Mouse (Mus musculus) hindbrain, embryonic 14.5 days (tissue): ENCODE measurements at regions not wholly inside any gene's neighbourhood (a gene's known extent, or its start where the extent isn't known, plus 50 kb on each side); places are given as distances from the start of the nearest gene placed in this dataset.

Experiments
- ATAC-seq: fragments of 200-750 bp; cut with Nextera tagmentation; 2 replicates; pipeline ENCODE4 v1.8.0; 2017; ENCODE audit warnings: moderate number of reproducible peaks, mild to moderate bottlenecking, moderate TSS enrichment, moderate library complexity; ENCODE audit not compliant: low FRiP score
- DNase-seq: peaks from one replicate; pipeline ENCODE4 v3.0.0-alpha.2; 2015; ENCODE audit warnings: low spot score
- H3K27ac ChIP-seq: fragments of 300-500 bp; sonication (generic); 2 replicates; pipeline ENCODE4 v1.5.1; 2014; ENCODE audit warnings: mild to moderate bottlenecking, moderate library complexity
- H3K27me3 ChIP-seq: fragments of 300-500 bp; sonication (generic); 2 replicates; pipeline ENCODE4 v1.6.1; 2014; ENCODE audit warnings: mild to moderate bottlenecking, low read length, mixed read lengths; ENCODE audit not compliant: control insufficient read depth, insufficient read depth
- H3K36me3 ChIP-seq: fragments of 300-500 bp; sonication (generic); replicated peaks from 2 replicates; pipeline ENCODE4 v1.6.1; 2014; ENCODE audit not compliant: control insufficient read depth, insufficient read depth
- H3K4me1 ChIP-seq: fragments of 300-500 bp; sonication (generic); replicated peaks from 2 replicates; pipeline ENCODE4 v1.6.1; 2014; ENCODE audit warnings: antibody characterized with exemption, low read length, mixed read lengths; ENCODE audit not compliant: control insufficient read depth, insufficient read depth
- H3K4me2 ChIP-seq: fragments of 300-500 bp; sonication (generic); replicated peaks from 2 replicates; pipeline ENCODE4 v1.6.1; 2014; ENCODE audit warnings: mild to moderate bottlenecking, moderate library complexity
- H3K4me3 ChIP-seq: fragments of 300-500 bp; sonication (generic); replicated peaks from 2 replicates; pipeline ENCODE4 v1.5.1; 2014; ENCODE audit warnings: mild to moderate bottlenecking, low read length
- H3K9ac ChIP-seq: fragments of 300-500 bp; sonication (generic); 2 replicates; pipeline ENCODE4 v1.6.1; 2014
- H3K9me3 ChIP-seq: fragments of 300-500 bp; sonication (generic); 2 replicates; pipeline ENCODE4 v1.6.1; 2016; ENCODE audit warnings: low read length; ENCODE audit not compliant: control insufficient read depth
- WGBS: fragments of 180-500 bp; shearing (Covaris S2); extraction: QIAGEN DNeasy Blood & Tissue Kit; methylation state at CpG from one replicate; pipeline ENCODE4 v1.1.7; 2014; 5-methylcytosine and 5-hydroxymethylcytosine counted together

GRCm38 (mm10) chr16:92976097-92976496 lies 150.1 kb upstream of the Runx1 start:
- DNase-seq = no peak
- Histone ChIP-seq H3K9ac (no peak overlapping the region), H3K9me3 (no peaks in the 10 kb centered on the region), H3K4me3 (no peak overlapping the region), H3K4me1 (no peaks in the 10 kb centered on the region), H3K4me2 (no peak overlapping the region), H3K27me3 (no peaks in the 10 kb centered on the region), H3K36me3 (no peaks in the 10 kb centered on the region), H3K27ac (no peak overlapping the region)
- ATAC-seq = no peak
- 87% methylated on average over 8 of the region's 8 CpGs for WGBS

GRCm38 (mm10) chr16:92975090-92975489 lies 149.1 kb upstream of the Runx1 start:
- Histone ChIP-seq H3K9ac (no peak overlapping the region), H3K27me3 (no peaks in the 10 kb centered on the region), H3K36me3 (no peaks in the 10 kb centered on the region), H3K4me2 (no peak overlapping the region), H3K4me3 (no peak overlapping the region), H3K4me1 (no peaks in the 10 kb centered on the region), H3K9me3 (no peaks in the 10 kb centered on the region), H3K27ac (no peak overlapping the region)
- ATAC-seq (no peak), DNase-seq (no peak)
- WGBS = 82% methylated on average over 8 of the region's 8 CpGs

GRCm38 (mm10) chr16:92972681-92973080 lies 146.7 kb upstream of the Runx1 start:
- 83% methylated on average over 5 of the region's 5 CpGs for whole genome bisulfite sequencing
- Histone ChIP-seq H3K27ac (no peak overlapping the region), H3K4me2 (no peak overlapping the region), H3K9me3 (no peaks in the 10 kb centered on the region), H3K36me3 (no peaks in the 10 kb centered on the region), H3K4me1 (no peaks in the 10 kb centered on the region), H3K27me3 (no peaks in the 10 kb centered on the region), H3K9ac (no peak overlapping the region), H3K4me3 (no peak overlapping the region)
- no peak for ATAC-seq
- DNase-seq = no peak

- Histone ChIP-seq H3K9ac (no peak overlapping the region), H3K9me3 (no peaks in the 10 kb centered on the region), H3K4me2 (no peak overlapping the region), H3K27ac (no peak overlapping the region), H3K36me3 (no peaks in the 10 kb centered on the region), H3K27me3 (no peaks in the 10 kb centered on the region), H3K4me1 (no peaks in the 10 kb centered on the region), H3K4me3 (no peak overlapping the region)
- DNase-seq = no peak
- ATAC-seq = no peak
- WGBS = 87% methylated on average over 3 of the region's 3 CpGs
Observed at GRCm38 (mm10) chr16:92971956-92972355, 146.0 kb upstream of the Runx1 start.

GRCm38 (mm10) chr16:92970587-92970986 lies 144.6 kb upstream of the Runx1 start:
- no peak overlapping the region for H3K4me3 ChIP-seq
- H3K9me3 ChIP-seq = no peaks in the 10 kb centered on the region
- H3K9ac ChIP-seq = no peak overlapping the region
- H3K27me3 ChIP-seq = no peaks in the 10 kb centered on the region
- DNase-seq = no peak
- H3K4me2 ChIP-seq = no peak overlapping the region
- no peaks in the 10 kb centered on the region for H3K4me1 ChIP-seq
- H3K27ac ChIP-seq = no peak overlapping the region
- H3K36me3 ChIP-seq = no peaks in the 10 kb centered on the region
- 92% methylated on average over 2 of the region's 2 CpGs for WGBS
- no peak for ATAC-seq

GRCm38 (mm10) chr16:92969036-92969435 lies 143.1 kb upstream of the Runx1 start:
- WGBS = 92% methylated on average over 5 of the region's 5 CpGs
- ATAC-seq = no peak
- Histone ChIP-seq H3K36me3 (no peaks in the 10 kb centered on the region), H3K4me1 (no peaks in the 10 kb centered on the region), H3K9me3 (no peaks in the 10 kb centered on the region), H3K4me3 (no peak overlapping the region), H3K27me3 (no peaks in the 10 kb centered on the region), H3K9ac (no peak overlapping the region), H3K27ac (no peak overlapping the region), H3K4me2 (no peak overlapping the region)
- no peak for DNase-seq

- WGBS = 89% methylated on average over 10 of the region's 10 CpGs
- Histone ChIP-seq H3K36me3 (no peaks in the 10 kb centered on the region), H3K4me2 (no peak overlapping the region), H3K4me3 (no peak overlapping the region), H3K9ac (no peak overlapping the region), H3K9me3 (no peaks in the 10 kb centered on the region), H3K27ac (no peak overlapping the region), H3K4me1 (no peaks in the 10 kb centered on the region), H3K27me3 (no peaks in the 10 kb centered on the region)
- DNase-seq = no peak
- no peak for ATAC-seq
Observed at GRCm38 (mm10) chr16:92966069-92966866, 140.3 kb upstream of the Runx1 start.

- Histone ChIP-seq H3K27me3 (no peaks in the 10 kb centered on the region), H3K4me1 (no peaks in the 10 kb centered on the region), H3K36me3 (no peaks in the 10 kb centered on the region), H3K4me3 (no peak overlapping the region), H3K9me3 (no peaks in the 10 kb centered on the region), H3K4me2 (no peak overlapping the region), H3K27ac (no peak overlapping the region), H3K9ac (no peak overlapping the region)
- ATAC-seq (no peak), DNase-seq (no peak)
- 86% methylated on average over 3 of the region's 3 CpGs for WGBS
Observed at GRCm38 (mm10) chr16:92965651-92966050, 139.7 kb upstream of the Runx1 start.

GRCm38 (mm10) chr16:92963582-92963981 lies 137.6 kb upstream of the Runx1 start:
- no peaks in the 10 kb centered on the region for H3K27me3 ChIP-seq
- no peak overlapping the region for H3K27ac ChIP-seq
- WGBS = 93% methylated on average over 4 of the region's 4 CpGs
- no peak overlapping the region for H3K4me3 ChIP-seq
- no peaks in the 10 kb centered on the region for H3K9me3 ChIP-seq
- no peaks in the 10 kb centered on the region for H3K36me3 ChIP-seq
- H3K4me2 ChIP-seq = no peak overlapping the region
- no peaks in the 10 kb centered on the region for H3K4me1 ChIP-seq
- no peak overlapping the region for H3K9ac ChIP-seq
- ATAC-seq (no peak), DNase-seq (no peak)

GRCm38 (mm10) chr16:92961361-92961760 lies 135.4 kb upstream of the Runx1 start:
- Histone ChIP-seq H3K9me3 (no peaks in the 10 kb centered on the region), H3K27ac (no peak overlapping the region), H3K4me1 (no peaks in the 10 kb centered on the region), H3K27me3 (no peaks in the 10 kb centered on the region), H3K36me3 (no peaks in the 10 kb centered on the region), H3K4me3 (no peak overlapping the region), H3K4me2 (no peak overlapping the region), H3K9ac (no peak overlapping the region)
- ATAC-seq = no peak
- 64% methylated on average over 3 of the region's 3 CpGs for WGBS
- no peak for DNase-seq
